Mouse (Mus musculus): ENCODE measurements around the gene Odf3l2. TPM values are rescaled to one million over a fixed set of nuclear protein-coding genes. Genes with fewer than 3 reads are reported as not detected.

The Odf3l2 gene
- polyA plus RNA-seq, 1 experiment from 2014 or later, result not detected

- Histone ChIP-seq H3K4me2 (ENCODE audit: low read length) (no peak overlapping the region), H3K4me3 (ENCODE audit: control insufficient read depth in 1 of 2, insufficient read depth in 1 of 2, low read depth in 1 of 2, low read length in 2 of 2) (no peak overlapping the region), H3K27me3 (ENCODE audit: control insufficient read depth, insufficient read depth, low read length) (no peaks in the 10 kb centered on the region), H3K27ac (replicated peaks in 1 of 2; ENCODE audit: control insufficient read depth in 1 of 2, insufficient read depth in 1 of 2, low read depth in 2 of 2, low read length in 2 of 2) (no peak overlapping the region), H3K9me3 (ENCODE audit: control insufficient read depth, low read length) (no peaks in the 10 kb centered on the region), H3K36me3 (ENCODE audit: control insufficient read depth, insufficient read depth, low read length) (no peaks in the 10 kb centered on the region), H3K4me1 (ENCODE audit: control insufficient read depth in 2 of 2, insufficient read depth in 2 of 2, low read length in 2 of 2) (peaks cover 0 to 3% of the 10 kb centered on the region in 2 experiments; a peak in 1 of 4 replicates), H3K9ac (ENCODE audit: low read length) (no peak overlapping the region)
- WGBS, result 35% methylated on average over 3 of the region's 3 CpGs
- ATAC-seq (ENCODE audit: insufficient number of reproducible peaks, insufficient read depth, low FRiP score, low read depth), result no peak; the same call in 1 of the 2 replicates
Measured at GRCm38 (mm10) chr10:79661861-79662260, 16.3 kb upstream of the Odf3l2 start.

DNA sequence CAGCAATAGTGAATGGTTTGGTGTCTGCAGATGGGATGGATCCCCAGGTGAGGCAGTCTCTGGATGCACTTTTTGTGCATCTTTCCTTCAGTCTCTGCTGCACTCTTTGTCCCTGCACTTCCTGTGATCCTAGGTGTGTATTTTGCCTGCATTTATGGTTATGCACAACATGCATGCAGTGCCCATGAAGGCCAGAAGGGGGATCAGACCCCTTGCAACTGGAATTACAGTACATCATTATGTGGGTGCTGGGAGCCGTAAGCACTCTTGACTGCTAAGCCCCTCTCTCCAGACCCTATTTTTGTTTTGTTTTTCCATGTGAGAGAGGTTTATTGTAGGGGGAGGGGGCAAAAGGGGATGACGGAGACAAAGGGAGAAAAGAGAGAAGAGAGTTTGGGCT, 14.8 kb upstream of the Odf3l2 start:
- H3K36me3 ChIP-seq (ENCODE audit: control insufficient read depth, insufficient read depth, low read length), result no peaks in the 10 kb centered on the region
- ATAC-seq (ENCODE audit: insufficient number of reproducible peaks, insufficient read depth, low FRiP score, low read depth), result no peak
- H3K9ac ChIP-seq (ENCODE audit: low read length), result no peak overlapping the region
- peaks cover under 1% of the 10 kb centered on the region; the same call in 1 of the 2 replicates for H3K27me3 ChIP-seq (ENCODE audit: control insufficient read depth, insufficient read depth, low read length)
- H3K4me1 ChIP-seq (ENCODE audit: control insufficient read depth in 2 of 2, insufficient read depth in 2 of 2, low read length in 2 of 2), result peaks cover 0 to 3% of the 10 kb centered on the region in 2 experiments; a peak in 1 of 4 replicates
- H3K4me3 ChIP-seq (ENCODE audit: control insufficient read depth in 1 of 2, insufficient read depth in 1 of 2, low read depth in 1 of 2, low read length in 2 of 2), result no peak overlapping the region
- no peak overlapping the region for H3K4me2 ChIP-seq (ENCODE audit: low read length)
- H3K9me3 ChIP-seq (ENCODE audit: control insufficient read depth, low read length), result no peaks in the 10 kb centered on the region
- H3K27ac ChIP-seq (replicated peaks in 1 of 2; ENCODE audit: control insufficient read depth in 1 of 2, insufficient read depth in 1 of 2, low read depth in 2 of 2, low read length in 2 of 2), result no peak overlapping the region
- 78% methylated on average over 2 of the region's 2 CpGs for WGBS

DNA sequence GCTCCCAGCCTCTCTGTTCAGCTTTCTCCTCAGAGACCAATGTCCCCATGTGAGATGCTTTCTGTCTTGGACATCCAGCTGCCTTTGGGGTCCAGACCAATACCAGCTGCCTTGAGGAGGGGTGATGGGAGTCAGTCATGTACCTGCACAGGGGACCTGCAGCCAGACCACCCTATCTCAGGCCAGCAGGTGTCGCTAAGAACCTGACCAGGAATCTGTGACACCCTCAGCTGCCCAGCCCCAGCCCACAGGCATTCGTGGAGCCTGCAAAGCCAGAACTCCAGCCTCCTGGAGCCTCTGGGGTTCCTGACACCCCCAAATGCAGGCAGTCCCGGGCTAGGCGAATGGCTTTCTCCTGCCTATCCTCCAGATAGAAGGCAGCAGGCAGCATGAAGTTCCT, 13.3 kb upstream of the Odf3l2 start:
- Histone ChIP-seq H3K27ac (replicated peaks in 1 of 2; ENCODE audit: control insufficient read depth in 1 of 2, insufficient read depth in 1 of 2, low read depth in 2 of 2, low read length in 2 of 2) (no peak overlapping the region), H3K4me2 (ENCODE audit: low read length) (no peak overlapping the region), H3K27me3 (ENCODE audit: control insufficient read depth, insufficient read depth, low read length) (peaks cover 15% of the 10 kb centered on the region), H3K36me3 (ENCODE audit: control insufficient read depth, insufficient read depth, low read length) (no peaks in the 10 kb centered on the region), H3K4me3 (ENCODE audit: control insufficient read depth in 1 of 2, insufficient read depth in 1 of 2, low read depth in 1 of 2, low read length in 2 of 2) (no peak overlapping the region), H3K4me1 (ENCODE audit: control insufficient read depth in 2 of 2, insufficient read depth in 2 of 2, low read length in 2 of 2) (peaks cover 0 to 3% of the 10 kb centered on the region in 2 experiments; a peak in 1 of 4 replicates), H3K9ac (ENCODE audit: low read length) (no peak overlapping the region), H3K9me3 (ENCODE audit: control insufficient read depth, low read length) (no peaks in the 10 kb centered on the region)
- no peak for ATAC-seq (ENCODE audit: insufficient number of reproducible peaks, insufficient read depth, low FRiP score, low read depth)
- WGBS, result 22% methylated on average over 4 of the region's 4 CpGs

- no peak overlapping the region for H3K4me3 ChIP-seq (ENCODE audit: control insufficient read depth in 1 of 2, insufficient read depth in 1 of 2, low read depth in 1 of 2, low read length in 2 of 2)
- H3K4me1 ChIP-seq (ENCODE audit: control insufficient read depth in 2 of 2, insufficient read depth in 2 of 2, low read length in 2 of 2), result no peaks in the 10 kb centered on the region
- ATAC-seq (ENCODE audit: insufficient number of reproducible peaks, insufficient read depth, low FRiP score, low read depth), result no peak
- no peak overlapping the region for H3K4me2 ChIP-seq (ENCODE audit: low read length)
- H3K27ac ChIP-seq (replicated peaks in 1 of 2; ENCODE audit: control insufficient read depth in 1 of 2, insufficient read depth in 1 of 2, low read depth in 2 of 2, low read length in 2 of 2), result no peak overlapping the region
- H3K36me3 ChIP-seq (ENCODE audit: control insufficient read depth, insufficient read depth, low read length), result no peaks in the 10 kb centered on the region
- H3K27me3 ChIP-seq (ENCODE audit: control insufficient read depth, insufficient read depth, low read length), result peaks cover 18% of the 10 kb centered on the region
- WGBS, result 48% methylated on average over 1 of the region's 1 CpGs
- no peak overlapping the region for H3K9ac ChIP-seq (ENCODE audit: low read length)
- H3K9me3 ChIP-seq (ENCODE audit: control insufficient read depth, low read length), result no peaks in the 10 kb centered on the region
Measured at GRCm38 (mm10) chr10:79654946-79655395, 9.4 kb upstream of the Odf3l2 start.

- 76% methylated on average over 7 of the region's 7 CpGs for WGBS
- Histone ChIP-seq H3K9ac (ENCODE audit: low read length) (no peak overlapping the region), H3K36me3 (ENCODE audit: control insufficient read depth, insufficient read depth, low read length) (no peaks in the 10 kb centered on the region), H3K4me2 (ENCODE audit: low read length) (no peak overlapping the region), H3K4me3 (ENCODE audit: control insufficient read depth in 1 of 2, insufficient read depth in 1 of 2, low read depth in 1 of 2, low read length in 2 of 2) (no peak overlapping the region), H3K27ac (replicated peaks in 1 of 2; ENCODE audit: control insufficient read depth in 1 of 2, insufficient read depth in 1 of 2, low read depth in 2 of 2, low read length in 2 of 2) (no peak overlapping the region), H3K4me1 (ENCODE audit: control insufficient read depth in 2 of 2, insufficient read depth in 2 of 2, low read length in 2 of 2) (no peaks in the 10 kb centered on the region), H3K9me3 (ENCODE audit: control insufficient read depth, low read length) (no peaks in the 10 kb centered on the region), H3K27me3 (ENCODE audit: control insufficient read depth, insufficient read depth, low read length) (peaks cover 18% of the 10 kb centered on the region)
- no peak for ATAC-seq (ENCODE audit: insufficient number of reproducible peaks, insufficient read depth, low FRiP score, low read depth)
Measured at GRCm38 (mm10) chr10:79652789-79653188, 7.3 kb upstream of the Odf3l2 start.

DNA sequence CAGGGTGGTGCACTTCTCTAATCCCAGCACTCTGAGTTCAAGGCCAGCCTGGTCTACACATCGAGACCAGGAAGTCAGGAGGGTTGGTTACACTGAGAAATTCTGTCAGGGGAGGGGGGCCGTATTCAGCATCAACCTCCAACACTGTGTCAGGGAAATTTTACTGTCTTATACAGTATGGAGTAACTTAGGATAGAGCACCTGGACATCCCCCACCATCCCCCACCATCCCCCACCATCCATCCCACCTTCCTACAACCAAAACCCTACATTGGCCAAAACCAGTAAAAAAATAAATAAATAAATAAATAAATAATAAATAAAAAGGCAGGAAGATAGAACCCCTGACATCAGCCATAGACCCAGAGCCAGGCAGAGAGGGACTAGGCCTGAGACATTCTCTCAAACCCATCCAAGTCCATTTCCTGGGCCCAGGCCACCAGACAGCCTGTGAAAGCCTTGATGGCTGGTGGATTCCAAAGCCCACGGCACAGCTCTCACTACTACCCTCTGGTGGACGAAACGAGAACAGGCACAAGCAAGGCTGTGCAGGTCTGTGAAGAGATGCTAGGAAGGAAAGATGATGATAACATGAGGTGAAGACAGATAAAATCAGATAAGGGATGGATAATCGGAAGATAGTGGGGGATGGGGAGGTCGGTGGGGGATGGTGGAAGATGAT, 3.7 kb upstream of the Odf3l2 start:
- Histone ChIP-seq H3K36me3 (ENCODE audit: control insufficient read depth, insufficient read depth, low read length) (no peaks in the 10 kb centered on the region), H3K4me1 (ENCODE audit: control insufficient read depth in 2 of 2, insufficient read depth in 2 of 2, low read length in 2 of 2) (no peaks in the 10 kb centered on the region), H3K27me3 (ENCODE audit: control insufficient read depth, insufficient read depth, low read length) (peaks cover 7% of the 10 kb centered on the region), H3K9me3 (ENCODE audit: control insufficient read depth, low read length) (no peaks in the 10 kb centered on the region), H3K4me2 (ENCODE audit: low read length) (no peak overlapping the region), H3K27ac (replicated peaks in 1 of 2; ENCODE audit: control insufficient read depth in 1 of 2, insufficient read depth in 1 of 2, low read depth in 2 of 2, low read length in 2 of 2) (no peak overlapping the region), H3K9ac (ENCODE audit: low read length) (no peak overlapping the region), H3K4me3 (ENCODE audit: control insufficient read depth in 1 of 2, insufficient read depth in 1 of 2, low read depth in 1 of 2, low read length in 2 of 2) (no peak overlapping the region)
- WGBS, result 32% methylated on average over 7 of the region's 7 CpGs
- peak; percentile 7; the same call in 1 of the 2 replicates for ATAC-seq (ENCODE audit: insufficient number of reproducible peaks, insufficient read depth, low FRiP score, low read depth)

DNA sequence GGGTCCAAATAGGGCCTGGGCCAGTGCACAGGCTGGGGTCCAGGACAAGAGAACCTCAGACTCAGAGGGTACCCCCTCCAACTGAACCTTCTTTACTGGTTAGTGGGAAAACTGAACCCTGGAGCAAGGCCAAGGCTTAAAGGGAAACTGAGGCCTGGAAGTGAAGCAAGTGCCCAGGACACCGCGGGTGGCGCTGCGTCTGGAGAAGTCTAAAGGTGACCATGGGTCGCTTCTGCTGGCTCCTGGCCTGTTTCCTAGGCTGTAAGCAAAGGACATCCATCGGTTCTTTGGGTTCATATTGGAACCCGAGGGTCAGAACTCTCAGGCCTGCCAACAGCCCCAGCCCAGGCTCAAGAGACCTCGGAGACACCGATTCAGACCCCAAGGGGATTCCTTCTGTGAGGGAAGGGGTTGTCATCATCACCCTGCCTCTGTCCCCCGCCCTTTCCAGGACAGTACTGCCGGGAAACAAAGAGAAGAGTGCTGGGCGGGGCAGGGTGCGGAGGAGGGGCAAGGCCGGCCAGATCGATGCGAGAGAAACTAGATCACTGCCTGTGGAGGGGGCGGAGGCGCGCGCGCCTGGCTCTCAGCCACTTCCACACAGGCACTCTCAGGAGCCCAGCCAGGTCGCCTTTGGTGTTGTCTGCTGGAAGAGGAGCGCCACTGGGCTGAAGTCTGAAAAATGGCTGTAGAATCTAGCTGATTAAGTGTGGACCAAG, 6.9 kb downstream of the Odf3l2 start:
- Histone ChIP-seq H3K9me3 (ENCODE audit: control insufficient read depth, low read length) (0 out of 2 replicates have a peak, but pooled peaks cover 3% of the 10 kb centered on the region), H3K4me2 (ENCODE audit: low read length) (peak overlapping the region; percentile 85), H3K36me3 (ENCODE audit: control insufficient read depth, insufficient read depth, low read length) (no peaks in the 10 kb centered on the region), H3K27ac (replicated peaks in 1 of 2; ENCODE audit: control insufficient read depth in 1 of 2, insufficient read depth in 1 of 2, low read depth in 2 of 2, low read length in 2 of 2) (no peak overlapping the region), H3K4me3 (ENCODE audit: control insufficient read depth in 1 of 2, insufficient read depth in 1 of 2, low read depth in 1 of 2, low read length in 2 of 2) (peak overlapping the region in 1 of 2 experiments; percentile 18; a peak in 2 of 4 replicates), H3K4me1 (ENCODE audit: control insufficient read depth in 2 of 2, insufficient read depth in 2 of 2, low read length in 2 of 2) (peaks cover 0 to 10% of the 10 kb centered on the region in 2 experiments; a peak in 1 of 4 replicates), H3K27me3 (ENCODE audit: control insufficient read depth, insufficient read depth, low read length) (peaks cover 44% of the 10 kb centered on the region), H3K9ac (ENCODE audit: low read length) (no peak overlapping the region)
- no peak for ATAC-seq (ENCODE audit: insufficient number of reproducible peaks, insufficient read depth, low FRiP score, low read depth)
- WGBS, result 6% methylated on average over 23 of the region's 23 CpGs

Measured in heart, embryonic 14.5 days (tissue).